Mouse (Mus musculus) embryonic fibroblast, embryonic 13.5 days (primary cell): ENCODE measurements around the gene Hcfc2.

Experiments used
- CTCF ChIP-seq: IDR thresholded peaks from 2 replicates; pipeline ENCODE4 v1.5.1; 2011; ENCODE audit warnings: mild to moderate bottlenecking, control low read depth, low read length, moderate library complexity, borderline replicate concordance; ENCODE audit not compliant: insufficient read depth
- POLR2A ChIP-seq: IDR thresholded peaks from 2 replicates; pipeline ENCODE4 v1.6.1; 2011; ENCODE audit warnings: low read depth, mild to moderate bottlenecking, control low read depth, low read length, moderate library complexity

DNA sequence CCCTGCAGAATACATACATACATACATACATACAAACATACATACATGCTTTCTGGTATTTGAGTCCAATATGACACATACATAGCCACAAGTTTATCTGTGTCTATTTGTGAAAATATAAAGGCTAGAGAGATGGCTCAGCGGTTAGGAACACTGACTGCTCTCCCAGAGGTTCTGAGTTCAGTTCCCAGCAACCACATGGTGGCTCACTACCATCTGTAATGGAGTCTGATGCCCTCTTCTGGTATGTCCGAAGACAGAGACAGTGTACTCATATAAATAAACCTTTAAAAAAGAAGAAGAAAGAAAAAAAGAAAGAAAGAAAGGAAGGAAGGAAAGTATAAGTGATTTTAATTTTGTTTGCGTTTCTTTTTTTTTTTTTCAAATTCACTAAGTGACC lies 30.0 kb upstream of the Hcfc2 start:
- no peak for TF ChIP-seq CTCF
- TF ChIP-seq POLR2A = no peak
